Mouse (Mus musculus): Measurements from ENCODE around the gene Smcp. TPM values are rescaled to one million over a fixed set of nuclear protein-coding genes. Genes with fewer than 3 reads are reported as not detected.

Gene Smcp
- polyA plus RNA-seq (2012; rRNA removed) = not detected in 2 replicates

- no peak for DNase-seq (ENCODE audit: low read depth)
- TF ChIP-seq POLR2A (IDR thresholded peaks at IDR 0.05; ENCODE audit: borderline replicate concordance, extremely low read depth, insufficient read depth, insufficient read length, poor library complexity, severe bottlenecking) (no peak), CTCF (IDR thresholded peaks at IDR 0.05; ENCODE audit: borderline replicate concordance, extremely low read depth, insufficient read depth, insufficient read length) (no peak)
Measured at GRCm38 (mm10) chr3:92588858-92589257, at the start of gene Smcp. TSS of gene Smcp (minus strand) at chr3:92588997.

- DNase-seq (ENCODE audit: low read depth) = peak; percentile 1
- TF ChIP-seq POLR2A (IDR thresholded peaks at IDR 0.05; ENCODE audit: borderline replicate concordance, extremely low read depth, insufficient read depth, insufficient read length, poor library complexity, severe bottlenecking) (no peak), CTCF (IDR thresholded peaks at IDR 0.05; ENCODE audit: borderline replicate concordance, extremely low read depth, insufficient read depth, insufficient read length) (no peak)
Measured at GRCm38 (mm10) chr3:92638653-92638991, 49.8 kb upstream of the Smcp start.

GRCm38 (mm10) chr3:92637745-92638652, 49.2 kb upstream of the Smcp start:
- TF ChIP-seq POLR2A (IDR thresholded peaks at IDR 0.05; ENCODE audit: borderline replicate concordance, extremely low read depth, insufficient read depth, insufficient read length, poor library complexity, severe bottlenecking) (no peak), CTCF (IDR thresholded peaks at IDR 0.05; ENCODE audit: borderline replicate concordance, extremely low read depth, insufficient read depth, insufficient read length) (no peak)
- DNase-seq (ENCODE audit: low read depth) = peak; percentile 80

GRCm38 (mm10) chr3:92621560-92621959, 32.8 kb upstream of the Smcp start, which contains the start of gene Lce6a:
TSS of gene Lce6a (minus strand) at chr3:92621660.
- DNase-seq (ENCODE audit: low read depth) = no peak
- TF ChIP-seq CTCF (IDR thresholded peaks at IDR 0.05; ENCODE audit: borderline replicate concordance, extremely low read depth, insufficient read depth, insufficient read length) (no peak), POLR2A (IDR thresholded peaks at IDR 0.05; ENCODE audit: borderline replicate concordance, extremely low read depth, insufficient read depth, insufficient read length, poor library complexity, severe bottlenecking) (no peak)

- DNase-seq (ENCODE audit: low read depth) = no peak
Measured at GRCm38 (mm10) chr3:92609804-92610203, 21.0 kb upstream of the Smcp start.

GRCm38 (mm10) chr3:92607392-92607791, 18.6 kb upstream of the Smcp start, which contains the start of gene 2210017I01Rik:
TSS of gene 2210017I01Rik (minus strand) at chr3:92607492.
- TF ChIP-seq CTCF (IDR thresholded peaks at IDR 0.05; ENCODE audit: borderline replicate concordance, extremely low read depth, insufficient read depth, insufficient read length) (no peak), POLR2A (IDR thresholded peaks at IDR 0.05; ENCODE audit: borderline replicate concordance, extremely low read depth, insufficient read depth, insufficient read length, poor library complexity, severe bottlenecking) (no peak)
- DNase-seq (ENCODE audit: low read depth) = no peak

More at GRCm38 (mm10) chr3:92609804-92610203, 21.0 kb upstream of the Smcp start:
- TF ChIP-seq POLR2A (IDR thresholded peaks at IDR 0.05; ENCODE audit: borderline replicate concordance, extremely low read depth, insufficient read depth, insufficient read length, poor library complexity, severe bottlenecking) (no peak), CTCF (IDR thresholded peaks at IDR 0.05; ENCODE audit: borderline replicate concordance, extremely low read depth, insufficient read depth, insufficient read length) (no peak)

- DNase-seq (ENCODE audit: low read depth) = peak; percentile 31
- TF ChIP-seq POLR2A (IDR thresholded peaks at IDR 0.05; ENCODE audit: borderline replicate concordance, extremely low read depth, insufficient read depth, insufficient read length, poor library complexity, severe bottlenecking) = no peak
- TF ChIP-seq CTCF (IDR thresholded peaks at IDR 0.05; ENCODE audit: borderline replicate concordance, extremely low read depth, insufficient read depth, insufficient read length) = no peak
Measured at GRCm38 (mm10) chr3:92602169-92602568, 13.4 kb upstream of the Smcp start.

- TF ChIP-seq CTCF (IDR thresholded peaks at IDR 0.05; ENCODE audit: borderline replicate concordance, extremely low read depth, insufficient read depth, insufficient read length) = no peak
- TF ChIP-seq POLR2A (IDR thresholded peaks at IDR 0.05; ENCODE audit: borderline replicate concordance, extremely low read depth, insufficient read depth, insufficient read length, poor library complexity, severe bottlenecking) = no peak
- DNase-seq (ENCODE audit: low read depth) = no peak
Measured at GRCm38 (mm10) chr3:92600456-92600855, 11.7 kb upstream of the Smcp start.

GRCm38 (mm10) chr3:92599973-92600372, 11.2 kb upstream of the Smcp start:
- no peak for DNase-seq (ENCODE audit: low read depth)
- TF ChIP-seq CTCF (IDR thresholded peaks at IDR 0.05; ENCODE audit: borderline replicate concordance, extremely low read depth, insufficient read depth, insufficient read length) (no peak), POLR2A (IDR thresholded peaks at IDR 0.05; ENCODE audit: borderline replicate concordance, extremely low read depth, insufficient read depth, insufficient read length, poor library complexity, severe bottlenecking) (no peak)

GRCm38 (mm10) chr3:92598429-92598828, 9.6 kb upstream of the Smcp start:
- no peak for DNase-seq (ENCODE audit: low read depth)
- TF ChIP-seq POLR2A (IDR thresholded peaks at IDR 0.05; ENCODE audit: borderline replicate concordance, extremely low read depth, insufficient read depth, insufficient read length, poor library complexity, severe bottlenecking) = no peak
- no peak for TF ChIP-seq CTCF (IDR thresholded peaks at IDR 0.05; ENCODE audit: borderline replicate concordance, extremely low read depth, insufficient read depth, insufficient read length)

- DNase-seq (ENCODE audit: low read depth) = no peak
- TF ChIP-seq POLR2A (IDR thresholded peaks at IDR 0.05; ENCODE audit: borderline replicate concordance, extremely low read depth, insufficient read depth, insufficient read length, poor library complexity, severe bottlenecking) = no peak
- no peak for TF ChIP-seq CTCF (IDR thresholded peaks at IDR 0.05; ENCODE audit: borderline replicate concordance, extremely low read depth, insufficient read depth, insufficient read length)
Measured at GRCm38 (mm10) chr3:92587190-92587589, 1.6 kb downstream of the Smcp start.

- no peak for DNase-seq (ENCODE audit: low read depth)
- TF ChIP-seq CTCF (IDR thresholded peaks at IDR 0.05; ENCODE audit: borderline replicate concordance, extremely low read depth, insufficient read depth, insufficient read length) = no peak
- TF ChIP-seq POLR2A (IDR thresholded peaks at IDR 0.05; ENCODE audit: borderline replicate concordance, extremely low read depth, insufficient read depth, insufficient read length, poor library complexity, severe bottlenecking) = no peak
Measured at GRCm38 (mm10) chr3:92585055-92585454, 3.7 kb downstream of the Smcp start.

Data from brain, embryonic 14.5 days (tissue).